Mouse (Mus musculus): ENCODE results near the gene Prkaa2. TPM values are rescaled to one million over a fixed set of nuclear protein-coding genes. Genes with fewer than 3 reads are reported as not detected.

Gene Prkaa2
- polyA plus RNA-seq, 1 experiment from 2014 or later: 1.1 TPM

Other genes with a start within 250 kb of the Prkaa2 start
- gene C8a, start 233.5 kb downstream of the Prkaa2 start, polyA plus RNA-seq (2015; fragmentation: Nextera tagmentation; extraction: Ambion mirVana): not detected in 2 replicates
- 0.22 and 0.26 TPM in 2 replicates for gene Fyb2, start 196.4 kb downstream of the Prkaa2 start, polyA plus RNA-seq (2015; fragmentation: Nextera tagmentation; extraction: Ambion mirVana)
- gene Plpp3, start 47.5 kb upstream of the Prkaa2 start, polyA plus RNA-seq (2015; fragmentation: Nextera tagmentation; extraction: Ambion mirVana): 143 and 158 TPM in 2 replicates